Comparison of ENCODE assay signal across 8 mouse cellular contexts in the genomic region with DNA sequence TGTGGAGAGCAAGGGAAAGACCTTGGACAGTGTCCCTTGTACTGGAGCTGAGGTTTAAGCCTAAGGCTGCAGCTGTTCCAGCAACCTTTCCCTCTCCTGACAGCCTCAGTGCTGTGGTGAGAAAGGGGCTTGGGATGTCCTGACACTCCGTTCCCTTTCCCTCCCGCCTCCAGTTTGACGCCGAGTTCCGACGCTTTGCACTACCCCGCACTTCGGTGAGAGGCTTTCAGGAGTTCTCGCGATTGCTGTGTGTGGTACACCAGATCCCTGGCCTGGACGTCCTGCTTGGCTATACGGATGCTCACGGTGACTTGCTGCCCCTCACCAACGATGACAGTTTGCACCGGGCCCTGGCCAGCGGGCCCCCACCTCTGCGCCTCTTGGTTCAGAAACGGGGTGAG. TPM values are rescaled to one million over a fixed set of nuclear protein-coding genes. Genes with fewer than 3 reads are reported as not detected.
DNase-seq lines count a peak whose midpoint lies in the region; ATAC-seq and TF ChIP-seq lines count a peak whose summit lies in the region.

No protein-coding gene starts in this region.

- H3K4me2 ChIP-seq in kidney, embryonic 16.5 days (replicated peaks; ENCODE audit: low read depth, low read length), result peak overlapping the region; percentile 93
- peak overlapping the region; percentile 96 for H3K4me2 ChIP-seq in forebrain, embryonic 13.5 days
- peak overlapping the region; percentile 87 for H3K4me2 ChIP-seq in liver, embryonic 15.5 days

- 0 out of 2 replicates have a peak, but pooled peaks have one; percentile 6 for ATAC-seq in kidney, embryonic 16.5 days (ENCODE audit: low FRiP score, low TSS enrichment)
- peak; percentile 2; the same call in 1 of the 2 replicates for ATAC-seq in forebrain, embryonic 13.5 days
- no peak for ATAC-seq in liver, embryonic 15.5 days (ENCODE audit: insufficient read depth)

- H3K27me3 ChIP-seq in kidney, embryonic 16.5 days (ENCODE audit: insufficient read depth, low read length), result no peaks in the 10 kb centered on the region
- no peaks in the 10 kb centered on the region for H3K27me3 ChIP-seq in forebrain, embryonic 13.5 days
- no peaks in the 10 kb centered on the region for H3K27me3 ChIP-seq in liver, embryonic 15.5 days

- H3K9ac ChIP-seq in kidney, embryonic 16.5 days (replicated peaks; ENCODE audit: low read length), result peak overlapping the region; percentile 74
- peak overlapping the region; percentile 80 for H3K9ac ChIP-seq in forebrain, embryonic 13.5 days
- peak overlapping the region; percentile 42 for H3K9ac ChIP-seq in liver, embryonic 15.5 days

- TF ChIP-seq POLR2A in bone marrow macrophage, adult 2 months (IDR thresholded peaks at IDR 0.05; ENCODE audit: borderline replicate concordance, low read depth, low read length), result no peak

- peak overlapping the region; percentile 65 for H3K27ac ChIP-seq in kidney, embryonic 16.5 days (ENCODE audit: low read length)
- H3K27ac ChIP-seq in bone marrow macrophage, adult 2 months (ENCODE audit: insufficient read depth, low read depth, low read length), result no peak overlapping the region
- H3K27ac ChIP-seq in forebrain, embryonic 13.5 days, result peak overlapping the region; percentile 94
- peak overlapping the region; percentile 97; the same call in 1 of the 2 replicates for H3K27ac ChIP-seq in liver, embryonic 15.5 days (replicated peaks)

- no peaks in the 10 kb centered on the region for H3K9me3 ChIP-seq in kidney, embryonic 16.5 days (ENCODE audit: low read length)
- H3K9me3 ChIP-seq in forebrain, embryonic 13.5 days (replicated peaks), result no peaks in the 10 kb centered on the region
- H3K9me3 ChIP-seq in liver, embryonic 15.5 days (replicated peaks), result no peaks in the 10 kb centered on the region

- intact Hi-C loops in gastrocnemius, postnatal 14 days (cut with DNase I; ENCODE audit: low total_unique reads), result no loop called here

- 39% methylated on average over 18 of the region's 18 CpGs for WGBS in kidney, embryonic 16.5 days
- WGBS in forebrain, embryonic 13.5 days, result 33% methylated on average over 18 of the region's 18 CpGs
- 66% methylated on average over 18 of the region's 18 CpGs for WGBS in liver, embryonic 15.5 days (ENCODE audit: insufficient replicate concordance)

- H3K4me3 ChIP-seq in kidney, embryonic 16.5 days (ENCODE audit: low read length), result peak overlapping the region; percentile 71
- H3K4me3 ChIP-seq in bone marrow macrophage, adult 2 months (ENCODE audit: insufficient read depth, low read length), result peak overlapping the region; percentile 87
- H3K4me3 ChIP-seq in forebrain, embryonic 13.5 days, result peak overlapping the region; percentile 70
- H3K4me3 ChIP-seq in liver, embryonic 15.5 days (replicated peaks), result peak overlapping the region; percentile 72

- no peak for TF ChIP-seq CTCF in bone marrow macrophage, adult 2 months (IDR thresholded peaks at IDR 0.05; ENCODE audit: low read depth, low read length)

- DNase-seq in kidney, postnatal 14 days, result no peak
- DNase-seq in gastrocnemius, postnatal 14 days, result no peak
- no peak for DNase-seq in layer of hippocampus, postnatal 36 days
- no peak for DNase-seq in gastrocnemius, adult 8-10 months (ENCODE audit: low spot score in 2 of 2)

- H3K36me3 ChIP-seq in kidney, embryonic 16.5 days (ENCODE audit: insufficient read depth, low read length), result peaks cover 38% of the 10 kb centered on the region
- H3K36me3 ChIP-seq in forebrain, embryonic 13.5 days (ENCODE audit: poor library complexity, severe bottlenecking), result peaks cover 50% of the 10 kb centered on the region
- H3K36me3 ChIP-seq in liver, embryonic 15.5 days (replicated peaks), result peaks cover 34% of the 10 kb centered on the region

- peaks cover 29% of the 10 kb centered on the region for H3K4me1 ChIP-seq in kidney, embryonic 16.5 days (ENCODE audit: insufficient read depth, low read length)
- H3K4me1 ChIP-seq in bone marrow macrophage, adult 2 months (ENCODE audit: control insufficient read depth, insufficient read depth, low read length), result peaks cover 2% of the 10 kb centered on the region; the same call in 1 of the 2 replicates
- peaks cover 33% of the 10 kb centered on the region for H3K4me1 ChIP-seq in forebrain, embryonic 13.5 days
- H3K4me1 ChIP-seq in liver, embryonic 15.5 days (replicated peaks), result peaks cover 38% of the 10 kb centered on the region

RNA-seq across cellular contexts. Expression of a gene that starts 1.1 kb away (rescaled TPM):
- polyA plus RNA-seq in kidney, embryonic 16.5 days (2015; fragmentation: Nextera tagmentation; extraction: Ambion mirVana), result 18.0 and 20.1 TPM in 2 replicates
- polyA plus RNA-seq in bone marrow macrophage, adult 2 months (2012; ENCODE audit: insufficient read depth, insufficient read length, missing spikeins), result 9.4 and 11.2 TPM in 2 replicates
- 42.1 and 43.6 TPM in 2 replicates for polyA plus RNA-seq in forebrain, embryonic 13.5 days (2015; fragmentation: Nextera tagmentation; extraction: Ambion mirVana)
- polyA plus RNA-seq in liver, embryonic 15.5 days (2015; fragmentation: Nextera tagmentation; extraction: Ambion mirVana), result 6.1 and 6.3 TPM in 2 replicates
- total RNA-seq in gastrocnemius, postnatal 14 days (2021), result 1 to 10 TPM; 5.2 to 7.0 TPM
- 10 to 100 TPM; 29.1 to 36.3 TPM for total RNA-seq in layer of hippocampus, postnatal 36 days (2021)
- 1 to 10 TPM; 5.5 to 8.1 (median 6.7) TPM for total RNA-seq in gastrocnemius, adult 8-10 months (2022)

RNA-seq across cellular contexts. Expression of a gene that starts 1.1 kb away (rescaled TPM):
- polyA plus RNA-seq in kidney, embryonic 16.5 days (2015; fragmentation: Nextera tagmentation; extraction: Ambion mirVana), result 65.7 and 67.6 TPM in 2 replicates
- polyA plus RNA-seq in bone marrow macrophage, adult 2 months (2012; ENCODE audit: insufficient read depth, insufficient read length, missing spikeins), result 37.9 and 41.6 TPM in 2 replicates
- polyA plus RNA-seq in forebrain, embryonic 13.5 days (2015; fragmentation: Nextera tagmentation; extraction: Ambion mirVana), result 98.3 and 99.2 TPM in 2 replicates
- 22.4 and 23.6 TPM in 2 replicates for polyA plus RNA-seq in liver, embryonic 15.5 days (2015; fragmentation: Nextera tagmentation; extraction: Ambion mirVana)
- 10 to 100 TPM in 1 of 2 experiments, 1 to 10 TPM in 1; 9.2 to 10.3 TPM for total RNA-seq in gastrocnemius, postnatal 14 days (2021)
- 10 to 100 TPM; 37.1 to 38.7 TPM for total RNA-seq in layer of hippocampus, postnatal 36 days (2021)
- total RNA-seq in gastrocnemius, adult 8-10 months (2022), result 1 to 10 TPM; 3.4 to 5.8 (median 4.4) TPM

RNA-seq across cellular contexts. Expression of a gene that starts 5.5 kb away (rescaled TPM):
- not detected in 2 replicates for polyA plus RNA-seq in kidney, embryonic 16.5 days (2015; fragmentation: Nextera tagmentation; extraction: Ambion mirVana)
- polyA plus RNA-seq in bone marrow macrophage, adult 2 months (2012; ENCODE audit: insufficient read depth, insufficient read length, missing spikeins), result not detected in 2 replicates
- polyA plus RNA-seq in forebrain, embryonic 13.5 days (2015; fragmentation: Nextera tagmentation; extraction: Ambion mirVana), result 0.19 TPM in 1 of 2 replicates, not detected in the other
- not detected in 2 replicates for polyA plus RNA-seq in liver, embryonic 15.5 days (2015; fragmentation: Nextera tagmentation; extraction: Ambion mirVana)
- not detected for total RNA-seq in gastrocnemius, postnatal 14 days (2021)
- total RNA-seq in layer of hippocampus, postnatal 36 days (2021), result not detected
- not detected for total RNA-seq in gastrocnemius, adult 8-10 months (2022)

RNA-seq across cellular contexts. Expression of a gene that starts 6.0 kb away (rescaled TPM):
- polyA plus RNA-seq in kidney, embryonic 16.5 days (2015; fragmentation: Nextera tagmentation; extraction: Ambion mirVana), result 29.0 and 34.1 TPM in 2 replicates
- polyA plus RNA-seq in bone marrow macrophage, adult 2 months (2012; ENCODE audit: insufficient read depth, insufficient read length, missing spikeins), result 5.3 and 9.1 TPM in 2 replicates
- polyA plus RNA-seq in forebrain, embryonic 13.5 days (2015; fragmentation: Nextera tagmentation; extraction: Ambion mirVana), result 27.4 and 29.5 TPM in 2 replicates
- polyA plus RNA-seq in liver, embryonic 15.5 days (2015; fragmentation: Nextera tagmentation; extraction: Ambion mirVana), result 4.4 and 5.2 TPM in 2 replicates
- 1 to 10 TPM; 1.6 to 1.7 TPM for total RNA-seq in gastrocnemius, postnatal 14 days (2021)
- total RNA-seq in layer of hippocampus, postnatal 36 days (2021), result 1 to 10 TPM; 9.0 to 9.4 TPM
- under 1 TPM; 0.48 to 0.54 (median 0.52) TPM for total RNA-seq in gastrocnemius, adult 8-10 months (2022)

RNA-seq across cellular contexts. Expression of a gene that starts 15.9 kb away (rescaled TPM):
- polyA plus RNA-seq in kidney, embryonic 16.5 days (2015; fragmentation: Nextera tagmentation; extraction: Ambion mirVana), result 0.49 and 0.52 TPM in 2 replicates
- 0.32 TPM in 1 of 2 replicates, not detected in the other for polyA plus RNA-seq in bone marrow macrophage, adult 2 months (2012; ENCODE audit: insufficient read depth, insufficient read length, missing spikeins)
- 5.9 and 6.4 TPM in 2 replicates for polyA plus RNA-seq in forebrain, embryonic 13.5 days (2015; fragmentation: Nextera tagmentation; extraction: Ambion mirVana)
- 0.35 and 0.74 TPM in 2 replicates for polyA plus RNA-seq in liver, embryonic 15.5 days (2015; fragmentation: Nextera tagmentation; extraction: Ambion mirVana)
- total RNA-seq in gastrocnemius, postnatal 14 days (2021), result under 1 TPM; 0.18 to 0.35 TPM
- total RNA-seq in layer of hippocampus, postnatal 36 days (2021), result 10 to 100 TPM; 69.3 to 72.7 TPM
- total RNA-seq in gastrocnemius, adult 8-10 months (2022), result not detected
